Mouse (Mus musculus): ENCODE data around the gene Grik3.
A peak's percentile ranks its signal among the peaks of the same experiment; 100 is the strongest.

The Grik3 gene

GRCm38 (mm10) chr4:125492122-125492505 is 1.6 kb downstream of the Grik3 start:
- DNase-seq (ENCODE audit: low spot score): no peak

- peak; percentile 55 for DNase-seq (ENCODE audit: low spot score)
Observed at GRCm38 (mm10) chr4:125492706-125493105, 2.2 kb downstream of the Grik3 start.

GRCm38 (mm10) chr4:125493124-125493523 is 2.6 kb downstream of the Grik3 start:
- DNase-seq (ENCODE audit: low spot score): no peak

- no peak for DNase-seq (ENCODE audit: low spot score)
Observed at GRCm38 (mm10) chr4:125495477-125495876, 5.0 kb downstream of the Grik3 start.

- DNase-seq (ENCODE audit: low spot score): no peak
Observed at GRCm38 (mm10) chr4:125497001-125497400, 6.5 kb downstream of the Grik3 start.

GRCm38 (mm10) chr4:125497471-125497870 is 7.0 kb downstream of the Grik3 start:
- DNase-seq (ENCODE audit: low spot score): no peak

- no peak for DNase-seq (ENCODE audit: low spot score)
Observed at GRCm38 (mm10) chr4:125498866-125499265, 8.4 kb downstream of the Grik3 start.

GRCm38 (mm10) chr4:125502861-125503260 is 12.4 kb downstream of the Grik3 start:
- no peak for DNase-seq (ENCODE audit: low spot score)

- no peak for DNase-seq (ENCODE audit: low spot score)
Observed at GRCm38 (mm10) chr4:125512434-125512833, 21.9 kb downstream of the Grik3 start.

- DNase-seq (ENCODE audit: low spot score): peak; percentile 26
Observed at GRCm38 (mm10) chr4:125515646-125516045, 25.1 kb downstream of the Grik3 start.

- DNase-seq (ENCODE audit: low spot score): no peak
Observed at GRCm38 (mm10) chr4:125516612-125517011, 26.1 kb downstream of the Grik3 start.

- no peak for DNase-seq (ENCODE audit: low spot score)
Observed at GRCm38 (mm10) chr4:125518861-125519260, 28.4 kb downstream of the Grik3 start.

- DNase-seq (ENCODE audit: low spot score): no peak
Observed at GRCm38 (mm10) chr4:125522931-125523330, 32.4 kb downstream of the Grik3 start.

GRCm38 (mm10) chr4:125525266-125525665 is 34.8 kb downstream of the Grik3 start:
- no peak for DNase-seq (ENCODE audit: low spot score)

GRCm38 (mm10) chr4:125526425-125526824 is 35.9 kb downstream of the Grik3 start:
- no peak for DNase-seq (ENCODE audit: low spot score)

- no peak for DNase-seq (ENCODE audit: low spot score)
Observed at GRCm38 (mm10) chr4:125533965-125534364, 43.5 kb downstream of the Grik3 start.

GRCm38 (mm10) chr4:125534449-125534848 is 43.9 kb downstream of the Grik3 start:
- DNase-seq (ENCODE audit: low spot score): peak; percentile 59

GRCm38 (mm10) chr4:125534991-125535401 is 44.5 kb downstream of the Grik3 start:
- no peak for DNase-seq (ENCODE audit: low spot score)

GRCm38 (mm10) chr4:125535465-125535864 is 45.0 kb downstream of the Grik3 start:
- DNase-seq (ENCODE audit: low spot score): no peak

GRCm38 (mm10) chr4:125535977-125536376 is 45.5 kb downstream of the Grik3 start:
- no peak for DNase-seq (ENCODE audit: low spot score)

- no peak for DNase-seq (ENCODE audit: low spot score)
Observed at GRCm38 (mm10) chr4:125538301-125538965, 47.9 kb downstream of the Grik3 start.

GRCm38 (mm10) chr4:125539617-125540016 is 49.1 kb downstream of the Grik3 start:
- no peak for DNase-seq (ENCODE audit: low spot score)

GRCm38 (mm10) chr4:125543171-125543570 is 52.7 kb downstream of the Grik3 start:
- DNase-seq (ENCODE audit: low spot score): no peak

Data from MN1 (cell line).